Mouse (Mus musculus) liver, embryonic 18 days (tissue): Measurements from ENCODE around the gene Prss47. TPM values are rescaled to one million over a fixed set of nuclear protein-coding genes. Genes with fewer than 3 reads are reported as not detected.

ENCODE experiments used
- polyA plus RNA-seq: library from polyadenylated mRNA; depleted of rRNA; stranded (reverse); fragments of >200 nt; gene quantifications from 2 replicates; pipeline ENCODE4 v1.2.3, GENCODE M21; 2012; rRNA removed

Gene Prss47
- polyA plus RNA-seq = not detected in 2 replicates

DNA sequence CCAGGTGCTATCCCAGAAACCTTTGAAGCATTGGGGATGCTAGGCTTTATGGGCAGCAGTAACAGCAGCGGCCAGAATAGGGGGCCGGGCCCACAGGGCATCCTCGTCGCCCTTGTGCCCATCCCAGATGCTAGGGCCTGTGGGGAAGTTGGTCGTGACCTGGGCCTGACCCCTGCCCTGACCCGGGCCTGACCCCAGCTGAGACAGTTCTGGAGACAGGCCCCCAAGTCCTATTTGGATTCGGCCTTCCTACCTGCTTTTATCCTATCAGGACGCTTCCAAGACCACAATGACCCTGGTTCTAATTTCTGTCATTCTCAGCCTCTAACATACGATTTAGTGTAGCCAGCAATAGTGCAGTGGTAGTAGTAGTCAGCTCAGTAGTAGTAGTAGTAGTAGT, at the start of gene Prss47:
Prss47 (minus strand) TSS at position 101 of the 400 bp plus-strand sequence.

DNA sequence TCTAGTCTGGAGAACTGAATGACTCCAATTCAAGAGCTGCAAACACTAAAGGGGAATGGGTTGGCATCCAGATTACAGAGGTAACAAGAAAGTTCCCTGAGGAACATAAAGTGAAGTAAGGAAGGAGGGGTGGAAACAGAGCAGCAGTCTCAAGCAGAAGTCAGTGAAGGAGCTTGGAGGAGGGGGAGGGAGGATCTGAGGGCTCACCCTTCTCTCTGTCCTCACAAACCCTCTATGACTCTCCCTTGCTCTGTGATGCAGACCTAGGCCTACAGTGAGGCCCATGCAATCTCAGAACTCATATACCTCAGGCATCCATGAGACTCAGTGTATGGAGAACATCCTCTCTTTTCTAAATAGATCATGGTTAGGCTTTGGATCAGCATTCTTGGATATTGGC, 19.8 kb downstream of the Prss47 start, which contains the start of gene Spata31d1c:
Spata31d1c (plus strand) TSS at position 301 of the 400 bp plus-strand sequence.

Other genes with a start within 250 kb of the Prss47 start
- under 0.01 TPM in 1 of 2 replicates, not detected in the other for gene Cntnap3, start 148.8 kb downstream of the Prss47 start, polyA plus RNA-seq
- not detected in 2 replicates for gene Spata31, start 135.4 kb downstream of the Prss47 start, polyA plus RNA-seq
- not detected in 2 replicates for gene Spata31d1c, start 19.7 kb downstream of the Prss47 start, polyA plus RNA-seq
- 14.5 and 16.1 TPM in 2 replicates for gene Mfsd14b, start 60.2 kb upstream of the Prss47 start, polyA plus RNA-seq
- gene Olfr465-ps1, start 85.3 kb upstream of the Prss47 start, polyA plus RNA-seq = not detected in 2 replicates
- not detected in 2 replicates for gene Olfr466, start 97.5 kb upstream of the Prss47 start, polyA plus RNA-seq
- gene Nlrp4f, start 153.2 kb upstream of the Prss47 start, polyA plus RNA-seq = not detected in 2 replicates
- not detected in 2 replicates for gene Gm10775, start 206.8 kb upstream of the Prss47 start, polyA plus RNA-seq
- gene Zfp369, start 226.1 kb upstream of the Prss47 start, polyA plus RNA-seq = 9.0 and 10.6 TPM in 2 replicates